8 mouse cellular contexts compared by ENCODE assay signal in genomic region chrX:36796163-36796581, GRCm38 (mm10). TPM values are rescaled to one million over a fixed set of nuclear protein-coding genes. Genes with fewer than 3 reads are reported as not detected.
A peak's percentile ranks its signal among the peaks of the same experiment; 100 is the strongest.
DNase-seq lines count a peak whose midpoint lies in the region; ATAC-seq lines count a peak whose summit lies in the region.

No protein-coding gene starts in this region.

- peak overlapping the region; percentile 60 for H3K9ac ChIP-seq in intestine, embryonic 15.5 days

- peak overlapping the region; percentile 54 for H3K4me2 ChIP-seq in intestine, embryonic 15.5 days (replicated peaks)

- H3K27me3 ChIP-seq in intestine, embryonic 15.5 days (replicated peaks) = no peaks in the 10 kb centered on the region

- no peaks in the 10 kb centered on the region for H3K4me1 ChIP-seq in intestine, embryonic 15.5 days (replicated peaks)

- peak; percentile 84 for DNase-seq in adipocyte (ENCODE audit: low spot score)
- DNase-seq in embryo, embryonic 10.5 days (ENCODE audit: low spot score) = peak; percentile 82
- DNase-seq in gastrocnemius, postnatal 25 days = peak; percentile 83
- DNase-seq in left cerebral cortex, postnatal 25 days (ENCODE audit: low spot score in 2 of 2) = peak; percentile 82 to 85
- DNase-seq in mesoderm, embryonic 11.5 days (ENCODE audit: low read depth, low spot score) = peak; percentile 88
- DNase-seq in right cerebral cortex, postnatal 25 days = peak; percentile 77
- peak; percentile 67 to 78 for DNase-seq in urinary bladder, postnatal 36 days (ENCODE audit: low spot score in 2 of 2)

- peak overlapping the region; percentile 44 for H3K4me3 ChIP-seq in intestine, embryonic 15.5 days (replicated peaks)

- intact Hi-C loops in left cerebral cortex, postnatal 25 days (cut with DNase I) = loop anchor here (5.0 kb wide), 1 partner anchor 154 kb away; no protein-coding TSS in a partner anchor

- 18% methylated on average over 36 of the region's 41 CpGs for WGBS in intestine, embryonic 15.5 days

- H3K27ac ChIP-seq in intestine, embryonic 15.5 days = peak overlapping the region; percentile 86

- ATAC-seq in intestine, embryonic 15.5 days = peak; percentile 82

- no peaks in the 10 kb centered on the region for H3K9me3 ChIP-seq in intestine, embryonic 15.5 days

- H3K36me3 ChIP-seq in intestine, embryonic 15.5 days = no peaks in the 10 kb centered on the region

RNA-seq across cellular contexts. Expression of gene Slc25a5, which starts 0.7 kb away (rescaled TPM):
- 10 to 100 TPM; 78.5 to 87.7 TPM for total RNA-seq in gastrocnemius, postnatal 25 days (2021)
- 996 and 1,065 TPM in 2 replicates for polyA plus RNA-seq in intestine, embryonic 15.5 days (2015; fragmentation: Nextera tagmentation; extraction: Ambion mirVana)
- 100 to 1,000 TPM; 343 to 350 TPM for total RNA-seq in left cerebral cortex, postnatal 25 days (2021)

RNA-seq across cellular contexts. Expression of gene Slc25a43, which starts 52.7 kb away (rescaled TPM):
- total RNA-seq in gastrocnemius, postnatal 25 days (2021) = under 1 TPM in 1 of 2 experiments, not detected in 1; 0.32 TPM
- 2.9 and 4.2 TPM in 2 replicates for polyA plus RNA-seq in intestine, embryonic 15.5 days (2015; fragmentation: Nextera tagmentation; extraction: Ambion mirVana)
- under 1 TPM; 0.55 to 0.62 TPM for total RNA-seq in left cerebral cortex, postnatal 25 days (2021)

Comparison
In these comparisons a context has a peak if more than half of its experiments do, and no peak if none do; other contexts are left out.
1. Peak in every context shown above with its lines: DNase-seq, ATAC-seq, H3K4me3 ChIP-seq and H3K27ac ChIP-seq.